Mouse (Mus musculus) forebrain, embryonic 16.5 days (tissue): ENCODE data around the gene Polr2e. TPM values are rescaled to one million over a fixed set of nuclear protein-coding genes. Genes with fewer than 3 reads are reported as not detected.

Experiments used
- ATAC-seq: fragments of 200-750 bp; cut with Nextera tagmentation; 2 replicates; pipeline ENCODE4 v1.8.0; 2017; ENCODE audit warnings: mild to moderate bottlenecking, moderate library complexity
- H3K27ac ChIP-seq: fragments of 300-500 bp; sonication (generic); 2 replicates; pipeline ENCODE4 v1.5.1; 2014; ENCODE audit warnings: low read length, control low read depth
- H3K27me3 ChIP-seq: fragments of 300-500 bp; sonication (generic); replicated peaks from 2 replicates; pipeline ENCODE4 v1.6.1; 2014; ENCODE audit warnings: low read length; ENCODE audit not compliant: control insufficient read depth, insufficient read depth
- H3K36me3 ChIP-seq: fragments of 300-500 bp; sonication (generic); 2 replicates; pipeline ENCODE4 v1.6.1; 2014; ENCODE audit not compliant: control insufficient read depth, insufficient read depth
- H3K4me1 ChIP-seq: fragments of 300-500 bp; sonication (generic); replicated peaks from 2 replicates; pipeline ENCODE4 v1.6.1; 2014; ENCODE audit warnings: low read length; ENCODE audit not compliant: control insufficient read depth, insufficient read depth
- H3K4me2 ChIP-seq: fragments of 300-500 bp; sonication (generic); 2 replicates; pipeline ENCODE4 v1.6.1; 2014; ENCODE audit warnings: mild to moderate bottlenecking, low read length, control low read depth
- H3K4me3 ChIP-seq: fragments of 300-500 bp; sonication (generic); replicated peaks from 2 replicates; pipeline ENCODE4 v1.5.1; 2014; ENCODE audit warnings: mild to moderate bottlenecking, low read length, control low read depth
- H3K9ac ChIP-seq: fragments of 300-500 bp; sonication (generic); replicated peaks from 2 replicates; pipeline ENCODE4 v1.6.1; 2014; ENCODE audit warnings: low read depth, low read length, control low read depth
- H3K9me3 ChIP-seq: fragments of 300-500 bp; sonication (generic); 2 replicates; pipeline ENCODE4 v1.6.1; 2016; ENCODE audit warnings: low read length; ENCODE audit not compliant: control insufficient read depth
- WGBS: fragments of 180-500 bp; shearing (Covaris S2); extraction: QIAGEN DNeasy Blood & Tissue Kit; methylation state at CpG from one replicate; pipeline ENCODE4 v1.1.7; 2014; 5-methylcytosine and 5-hydroxymethylcytosine counted together
- polyA plus RNA-seq: library from polyadenylated mRNA; unstranded; fragments of >200 nt; fragmentation: Nextera tagmentation; extraction: Ambion mirVana; gene quantifications from 2 replicates; pipeline ENCODE4 v1.2.1, GENCODE M21; 2015

Polr2e gene
- polyA plus RNA-seq, 1 experiment from 2014 or later, result 173 TPM

DNA sequence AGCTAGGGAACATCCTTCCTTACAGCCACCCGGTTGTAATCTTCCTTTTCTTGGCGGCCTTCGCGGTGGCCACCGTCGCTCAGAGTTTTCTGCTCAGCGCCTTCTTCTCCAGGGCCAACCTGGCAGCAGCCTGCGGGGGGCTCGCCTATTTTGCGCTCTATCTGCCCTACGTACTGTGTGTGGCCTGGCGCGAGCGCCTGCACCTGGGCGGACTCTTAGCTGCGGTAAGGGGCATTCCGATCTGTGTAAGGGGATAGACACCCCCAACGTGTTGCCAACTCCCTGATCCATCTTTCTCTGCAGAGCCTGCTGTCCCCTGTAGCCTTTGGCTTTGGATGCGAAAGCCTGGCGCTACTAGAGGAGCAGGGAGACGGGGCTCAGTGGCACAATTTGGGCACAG, 36.8 kb downstream of the Polr2e start:
- no peak overlapping the region for H3K4me2 ChIP-seq
- WGBS, result 21% methylated on average over 21 of the region's 21 CpGs
- no peak overlapping the region for H3K4me3 ChIP-seq
- H3K36me3 ChIP-seq, result no peaks in the 10 kb centered on the region
- no peak overlapping the region for H3K27ac ChIP-seq
- H3K9me3 ChIP-seq, result no peaks in the 10 kb centered on the region
- H3K4me1 ChIP-seq, result peaks cover 5% of the 10 kb centered on the region
- peaks cover 11% of the 10 kb centered on the region; the same call in 1 of the 2 replicates for H3K27me3 ChIP-seq
- no peak for ATAC-seq
- no peak overlapping the region for H3K9ac ChIP-seq

- H3K27me3 ChIP-seq, result peaks cover 11% of the 10 kb centered on the region; the same call in 1 of the 2 replicates
- H3K4me2 ChIP-seq, result no peak overlapping the region
- no peak overlapping the region for H3K27ac ChIP-seq
- no peaks in the 10 kb centered on the region for H3K36me3 ChIP-seq
- 83% methylated on average over 9 of the region's 9 CpGs for WGBS
- no peak for ATAC-seq
- no peak overlapping the region for H3K9ac ChIP-seq
- no peak overlapping the region for H3K4me3 ChIP-seq
- H3K4me1 ChIP-seq, result peaks cover 14% of the 10 kb centered on the region
- no peaks in the 10 kb centered on the region for H3K9me3 ChIP-seq
Measured at GRCm38 (mm10) chr10:80001945-80002344, 37.6 kb downstream of the Polr2e start.

DNA sequence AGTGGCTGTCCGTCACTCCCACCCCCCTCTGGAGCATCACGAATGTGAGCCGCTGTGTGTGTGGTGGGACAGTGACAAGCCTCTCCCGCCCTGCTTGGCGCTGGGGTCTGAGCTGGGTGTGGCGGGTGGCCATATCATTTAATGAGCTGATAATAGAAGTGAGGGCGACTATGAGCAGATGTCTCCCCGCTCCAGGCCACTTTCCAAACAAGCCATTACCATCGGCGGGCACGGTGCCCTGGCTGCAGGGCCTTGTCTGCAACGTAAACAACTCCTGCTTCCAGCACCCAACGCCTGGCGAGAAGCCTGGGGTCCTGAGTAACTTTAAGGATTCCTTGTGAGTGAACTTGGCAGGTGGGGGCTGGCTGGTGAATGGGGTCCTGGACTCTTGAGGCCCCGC, 41.8 kb downstream of the Polr2e start:
- Histone ChIP-seq H3K9me3 (no peaks in the 10 kb centered on the region), H3K27ac (peak overlapping the region; percentile 35; the same call in 1 of the 2 replicates), H3K4me2 (peak overlapping the region; percentile 79), H3K4me1 (peaks cover 20% of the 10 kb centered on the region), H3K27me3 (peaks cover 3% of the 10 kb centered on the region; the same call in 1 of the 2 replicates), H3K36me3 (no peaks in the 10 kb centered on the region), H3K4me3 (peak overlapping the region; percentile 59), H3K9ac (peak overlapping the region; percentile 51)
- 2% methylated on average over 15 of the region's 15 CpGs for WGBS
- ATAC-seq, result peak; percentile 16; the same call in 1 of the 2 replicates

DNA sequence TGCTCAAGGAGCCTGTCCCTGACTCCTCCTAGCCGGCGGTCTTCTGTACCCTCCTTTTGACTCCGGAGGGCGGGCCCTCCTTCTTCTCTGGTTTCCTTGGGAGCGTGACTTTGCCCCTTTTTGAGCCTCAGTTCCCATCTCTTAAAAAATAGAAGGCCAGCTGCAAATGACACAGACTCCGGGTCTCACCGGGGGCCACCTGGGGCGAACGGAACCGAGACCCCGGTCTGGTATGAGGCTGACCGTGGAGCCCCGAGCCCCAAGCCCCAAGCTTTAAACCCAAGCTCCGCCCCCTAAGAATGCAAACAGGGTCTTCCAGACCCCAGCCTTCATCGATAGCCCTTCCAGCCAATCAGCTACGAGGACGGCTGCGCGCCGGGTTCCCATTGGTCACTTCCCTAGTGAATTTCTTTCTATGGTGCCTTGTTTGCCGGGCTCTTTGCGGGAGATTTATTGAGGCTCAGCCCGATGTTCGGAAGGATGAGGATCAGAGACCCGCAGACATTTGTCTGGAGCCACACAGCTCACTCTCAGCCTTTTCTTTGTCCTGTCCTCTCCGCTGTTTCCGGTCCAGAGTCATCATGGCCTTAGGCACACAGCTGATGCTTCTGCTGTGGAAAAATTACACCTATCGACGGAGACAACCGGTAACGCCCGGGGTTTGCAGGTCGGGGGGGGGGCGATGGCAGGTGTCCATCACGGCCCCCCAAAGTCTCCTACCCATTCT, 42.4 kb downstream of the Polr2e start:
- peak overlapping the region; percentile 49 for H3K27ac ChIP-seq
- 0 out of 2 replicates have a peak, but pooled peaks cover 2% of the 10 kb centered on the region for H3K27me3 ChIP-seq
- H3K9ac ChIP-seq, result peak overlapping the region; percentile 51
- no peaks in the 10 kb centered on the region for H3K36me3 ChIP-seq
- no peaks in the 10 kb centered on the region for H3K9me3 ChIP-seq
- WGBS, result under 1% methylated on average over 35 of the region's 35 CpGs
- H3K4me3 ChIP-seq, result peak overlapping the region; percentile 59
- peak; percentile 85 for ATAC-seq
- peak overlapping the region; percentile 79 for H3K4me2 ChIP-seq
- peaks cover 20% of the 10 kb centered on the region for H3K4me1 ChIP-seq

DNA sequence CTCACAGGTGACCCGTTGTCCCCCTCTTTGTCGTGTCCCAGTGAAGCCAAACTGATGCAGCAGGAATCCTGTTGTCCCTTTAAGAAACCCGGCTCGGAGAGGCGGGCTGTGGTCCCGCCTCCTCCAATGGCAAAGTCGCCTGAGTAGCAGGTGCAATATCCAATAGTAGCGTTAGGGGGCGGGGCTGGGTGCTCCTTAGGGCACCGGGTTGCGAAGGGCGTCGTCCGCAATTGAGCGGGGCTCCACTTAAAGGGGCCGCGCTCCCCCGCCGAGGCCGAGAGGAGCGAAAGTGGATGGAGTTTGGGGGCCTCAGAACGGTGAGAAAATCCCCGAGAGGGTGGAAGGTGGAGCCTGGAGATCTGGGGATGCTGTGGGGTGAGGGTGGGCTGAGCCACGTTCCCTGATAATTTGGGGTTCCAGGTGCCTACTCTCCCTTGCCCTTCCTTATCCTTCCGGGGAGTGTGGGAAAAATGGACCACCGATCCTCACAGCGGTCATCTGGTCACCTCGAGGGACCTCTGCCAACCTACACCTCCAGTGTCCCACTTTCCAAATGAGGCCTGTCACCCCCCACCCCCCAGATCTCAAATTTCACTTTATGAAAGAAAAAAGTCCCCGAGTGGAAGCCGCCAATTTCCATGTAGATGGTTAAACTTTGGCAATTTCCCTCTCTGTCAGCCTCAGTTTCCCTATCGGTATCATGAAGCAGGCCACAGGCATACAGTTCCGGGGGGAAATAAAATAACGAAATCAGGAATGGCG, 43.1 kb downstream of the Polr2e start, which contains the start of gene Abca7:
Abca7 (plus strand) TSS at position 223 of the 762 bp plus-strand sequence.
- peak; percentile 89 for ATAC-seq
- Histone ChIP-seq H3K4me3 (peak within 1 kb of the TSS; percentile 59), H3K4me2 (peak within 1 kb of the TSS; percentile 79), H3K9ac (peak within 1 kb of the TSS; percentile 60), H3K9me3 (no peaks in the 10 kb centered on the region; the same call in 1 of the 2 replicates), H3K36me3 (no peaks in the 10 kb centered on the region), H3K4me1 (peaks cover 20% of the 10 kb centered on the region), H3K27me3 (0 out of 2 replicates have a peak, but pooled peaks cover 2% of the 10 kb centered on the region), H3K27ac (peak within 1 kb of the TSS; percentile 49)
- 0% methylated on average over 34 of the region's 34 CpGs for WGBS

DNA sequence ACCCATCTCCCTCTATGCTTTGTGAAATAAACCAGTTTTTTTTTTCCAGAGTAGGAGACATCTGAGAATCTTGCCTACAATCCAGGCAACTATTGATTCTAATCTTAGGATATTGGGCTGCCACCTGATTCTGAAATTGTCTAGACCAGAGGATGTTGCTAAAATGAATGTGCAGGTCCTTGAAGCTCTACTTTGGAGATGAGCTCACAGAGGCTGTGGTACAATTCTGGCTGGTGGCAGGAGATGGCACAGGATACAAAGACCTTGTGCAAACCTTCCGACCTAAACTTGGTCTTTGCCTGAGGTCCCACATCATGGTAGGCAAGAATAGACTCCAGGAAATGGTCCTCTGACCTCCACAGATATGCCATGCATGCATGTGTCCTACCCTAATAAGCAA, 44.0 kb downstream of the Polr2e start:
- Histone ChIP-seq H3K4me1 (peaks cover 20% of the 10 kb centered on the region), H3K4me3 (no peak overlapping the region), H3K27ac (no peak overlapping the region), H3K27me3 (peaks cover 6% of the 10 kb centered on the region; the same call in 1 of the 2 replicates), H3K9ac (no peak overlapping the region), H3K9me3 (peaks cover 5% of the 10 kb centered on the region; the same call in 1 of the 2 replicates), H3K36me3 (no peaks in the 10 kb centered on the region), H3K4me2 (no peak overlapping the region)
- ATAC-seq, result no peak
- WGBS, result 96% methylated on average over 1 of the region's 1 CpGs

- H3K9me3 ChIP-seq, result peaks cover 5% of the 10 kb centered on the region; the same call in 1 of the 2 replicates
- no peak overlapping the region for H3K27ac ChIP-seq
- no peak overlapping the region for H3K4me2 ChIP-seq
- no peak overlapping the region for H3K9ac ChIP-seq
- no peaks in the 10 kb centered on the region for H3K36me3 ChIP-seq
- no peak overlapping the region for H3K4me3 ChIP-seq
- H3K4me1 ChIP-seq, result peaks cover 20% of the 10 kb centered on the region
- no peak for ATAC-seq
- peaks cover 11% of the 10 kb centered on the region for H3K27me3 ChIP-seq
- WGBS, result 73% methylated on average over 16 of the region's 16 CpGs
Measured at GRCm38 (mm10) chr10:79994397-79995115, 45.0 kb downstream of the Polr2e start.

- Histone ChIP-seq H3K9me3 (peaks cover 5% of the 10 kb centered on the region; the same call in 1 of the 2 replicates), H3K9ac (no peak overlapping the region), H3K27ac (no peak overlapping the region), H3K4me3 (no peak overlapping the region), H3K4me2 (no peak overlapping the region), H3K36me3 (no peaks in the 10 kb centered on the region), H3K4me1 (peaks cover 12% of the 10 kb centered on the region), H3K27me3 (peaks cover 38% of the 10 kb centered on the region)
- ATAC-seq, result no peak
- WGBS, result 88% methylated on average over 6 of the region's 6 CpGs
Measured at GRCm38 (mm10) chr10:79991548-79991947, 48.0 kb downstream of the Polr2e start.
